Mouse (Mus musculus) common myeloid progenitor, adult 5-6 weeks (primary cell): Measurements from ENCODE around the gene Dnajc11. TPM values are rescaled to one million over a fixed set of nuclear protein-coding genes. Genes with fewer than 3 reads are reported as not detected.

Source experiments
- ATAC-seq: replicated peaks from 2 replicates; pipeline ENCODE4 v1.8.0; 2016; ENCODE audit warnings: low read depth, mild to moderate bottlenecking, moderate TSS enrichment, inconsistent platforms; ENCODE audit not compliant: poor library complexity, severe bottlenecking
- total RNA-seq: library from RNA; stranded (forward); fragments of 200-1000, 187-1606 nt; gene quantifications from 2 replicates; pipeline ENCODE4 v1.2.3, GENCODE M21; 2017

Gene Dnajc11
- total RNA-seq, 1 experiment from 2014 or later = 65.2 TPM

- ATAC-seq = no peak
These were observed 49.6 kb downstream of the Dnajc11 start for GRCm38 (mm10) chr4:151983043-151983442.

GRCm38 (mm10) chr4:151983560-151983959 lies 50.1 kb downstream of the Dnajc11 start:
- no peak for ATAC-seq

- no peak for ATAC-seq
These were observed 52.4 kb downstream of the Dnajc11 start for GRCm38 (mm10) chr4:151985886-151986285.

- ATAC-seq = no peak
These were observed 53.2 kb downstream of the Dnajc11 start for GRCm38 (mm10) chr4:151986650-151987049.

GRCm38 (mm10) chr4:151988014-151988341 lies 54.5 kb downstream of the Dnajc11 start:
- no peak for ATAC-seq

GRCm38 (mm10) chr4:151988342-151989109 lies 55.0 kb downstream of the Dnajc11 start, which contains the start of gene Thap3:
Thap3 (minus strand) TSS chr4:151988997.
- peak; percentile 82 for ATAC-seq

- 0 out of 2 replicates have a peak, but pooled peaks have one; percentile 3 for ATAC-seq
These were observed 55.6 kb downstream of the Dnajc11 start for GRCm38 (mm10) chr4:151989110-151989488.

- no peak for ATAC-seq
These were observed 58.6 kb downstream of the Dnajc11 start for GRCm38 (mm10) chr4:151992091-151992490.

- no peak for ATAC-seq
These were observed 59.5 kb downstream of the Dnajc11 start for GRCm38 (mm10) chr4:151993035-151993434.

- ATAC-seq = peak; percentile 20; the same call in 1 of the 2 replicates
These were observed 61.0 kb downstream of the Dnajc11 start for GRCm38 (mm10) chr4:151994228-151995171.

- ATAC-seq = no peak
These were observed 62.1 kb downstream of the Dnajc11 start for GRCm38 (mm10) chr4:151995371-151996172.

- peak; percentile 89 for ATAC-seq
These were observed 62.9 kb downstream of the Dnajc11 start, which contains the start of gene Phf13 for GRCm38 (mm10) chr4:151996173-151996950. Phf13 (minus strand) TSS chr4:151996258.

- no peak for ATAC-seq
These were observed 63.4 kb downstream of the Dnajc11 start for GRCm38 (mm10) chr4:151996951-151997222.

GRCm38 (mm10) chr4:151997701-151998100 lies 64.2 kb downstream of the Dnajc11 start:
- no peak for ATAC-seq

- peak; percentile 37 for ATAC-seq
These were observed 66.0 kb downstream of the Dnajc11 start for GRCm38 (mm10) chr4:151999481-151999880.

- no peak for ATAC-seq
These were observed 67.4 kb downstream of the Dnajc11 start for GRCm38 (mm10) chr4:152000906-152001305.

GRCm38 (mm10) chr4:152001335-152001734 lies 67.8 kb downstream of the Dnajc11 start:
- no peak for ATAC-seq

GRCm38 (mm10) chr4:152002063-152002462 lies 68.6 kb downstream of the Dnajc11 start:
- no peak for ATAC-seq

- no peak for ATAC-seq
These were observed 72.6 kb downstream of the Dnajc11 start for GRCm38 (mm10) chr4:152006137-152006536.

GRCm38 (mm10) chr4:152006812-152007211 lies 73.3 kb downstream of the Dnajc11 start:
- ATAC-seq = no peak
